Mouse (Mus musculus) MEL (cell line): ENCODE data around the gene Zfp653. TPM values are rescaled to one million over a fixed set of nuclear protein-coding genes. Genes with fewer than 3 reads are reported as not detected.

Experiments used
- DNase-seq: peaks from one replicate; pipeline ENCODE4 v3.0.0; 2011; ENCODE audit warnings: low read depth, low spot score
- H3K27ac ChIP-seq: 2 replicates; pipeline ENCODE4 v1.5.1; 2012; ENCODE audit warnings: low read depth, mild to moderate bottlenecking, control low read depth, low read length, moderate library complexity; ENCODE audit not compliant: control insufficient read depth
- H3K27me3 ChIP-seq, 2 experiments: fragments of 150-350 bp in 1 of 2; sonication (generic) in 1 of 2; 2 replicates each; pipeline ENCODE4 v1.6.1; 2012; ENCODE audit warnings: low read length in 2 of 2, mild to moderate bottlenecking in 2 of 2, improper control_type of control experiment in 1 of 2, moderate library complexity in 1 of 2; ENCODE audit not compliant: insufficient read depth in 2 of 2, control insufficient read depth in 1 of 2
- H3K36me3 ChIP-seq, 2 experiments: 2 replicates each; pipeline ENCODE4 v1.6.1; 2012 to 2014; ENCODE audit warnings: low read length in 2 of 2, improper control_type of control experiment in 1 of 2, inconsistent platforms in 1 of 2, mild to moderate bottlenecking in 1 of 2; ENCODE audit not compliant: insufficient read depth in 2 of 2, control insufficient read depth in 1 of 2
- H3K4me1 ChIP-seq, 2 experiments: fragments of 150-350 bp in 1 of 2; sonication (generic) in 1 of 2; 2 replicates each; pipeline ENCODE4 v1.6.1; 2012; ENCODE audit warnings: low read length in 2 of 2, improper control_type of control experiment in 1 of 2, mild to moderate bottlenecking in 1 of 2; ENCODE audit not compliant: insufficient read depth in 2 of 2, control insufficient read depth in 1 of 2
- H3K4me3 ChIP-seq, 2 experiments: fragments of 150-350 bp in 1 of 2; sonication (generic) in 1 of 2; 2 replicates each; pipeline ENCODE4 v1.5.1; 2012; ENCODE audit warnings: low read depth in 2 of 2, low read length in 2 of 2, mild to moderate bottlenecking in 2 of 2, moderate library complexity in 2 of 2, control low read depth in 1 of 2, improper control_type of control experiment in 1 of 2; ENCODE audit not compliant: control insufficient read depth in 1 of 2, insufficient read depth in 1 of 2
- H3K79me2 ChIP-seq: 2 replicates; pipeline ENCODE4 v1.6.1; 2012; ENCODE audit warnings: mild to moderate bottlenecking, low read length, moderate library complexity; ENCODE audit not compliant: control insufficient read depth, poor library complexity, insufficient read depth
- H3K9ac ChIP-seq: 2 replicates; pipeline ENCODE4 v1.6.1; 2012; ENCODE audit warnings: low read depth, mild to moderate bottlenecking, control low read depth, low read length, moderate library complexity; ENCODE audit not compliant: control insufficient read depth, poor library complexity, severe bottlenecking
- H3K9me3 ChIP-seq: fragments of 150-350 bp; sonication (generic); replicated peaks from 2 replicates; pipeline ENCODE4 v1.6.1; 2012; ENCODE audit warnings: mild to moderate bottlenecking, low read length, improper control_type of control experiment, moderate library complexity; ENCODE audit not compliant: insufficient read depth
- BHLHE40 ChIP-seq: IDR thresholded peaks from 2 replicates; pipeline ENCODE4 v1.6.1; 2012; ENCODE audit warnings: low read depth, mild to moderate bottlenecking, inconsistent platforms, low read length, improper control_type of control experiment, borderline replicate concordance
- CHD2 ChIP-seq: IDR thresholded peaks from 2 replicates; pipeline ENCODE4 v1.6.1; 2011; ENCODE audit warnings: low read length, improper control_type of control experiment
- CTCF ChIP-seq, 3 experiments: IDR thresholded peaks in 2 of 3; conservative IDR thresholded peaks in 1 of 3; 2 replicates each; pipeline ENCODE4 v1.5.1; 2011 to 2012; ENCODE audit warnings: low read length in 3 of 3, low read depth in 2 of 3, mild to moderate bottlenecking in 2 of 3, improper control_type of control experiment in 1 of 3, inconsistent platforms in 1 of 3, mixed read lengths in 1 of 3, moderate library complexity in 1 of 3; ENCODE audit not compliant: control insufficient read depth in 1 of 3, insufficient read depth in 1 of 3, poor library complexity in 1 of 3, severe bottlenecking in 1 of 3
- EP300 ChIP-seq, 2 experiments: IDR thresholded peaks; 2 replicates each; pipeline ENCODE4 v1.6.1; 2011; ENCODE audit warnings: improper control_type of control experiment in 2 of 2, low read length in 2 of 2, low read depth in 1 of 2, mild to moderate bottlenecking in 1 of 2
- GABPA ChIP-seq: IDR thresholded peaks from 2 replicates; pipeline ENCODE4 v1.6.1; 2012; ENCODE audit warnings: low read depth, mild to moderate bottlenecking, inconsistent platforms, low read length, improper control_type of control experiment, moderate library complexity
- GATA1 ChIP-seq: IDR thresholded peaks from 2 replicates; pipeline ENCODE4 v1.6.1; 2011; ENCODE audit warnings: low read depth, low read length, improper control_type of control experiment
- MAX ChIP-seq: IDR thresholded peaks from 2 replicates; pipeline ENCODE4 v1.6.1; 2011; ENCODE audit warnings: low read length, improper control_type of control experiment
- MEF2A ChIP-seq: IDR thresholded peaks from 2 replicates; pipeline ENCODE4 v1.6.1; 2014; ENCODE audit warnings: low read depth, mild to moderate bottlenecking, inconsistent platforms, low read length, improper control_type of control experiment; ENCODE audit not compliant: poor library complexity, insufficient replicate concordance, severe bottlenecking; ENCODE audit errors: extremely low read depth
- POLR2AphosphoS2 ChIP-seq: IDR thresholded peaks from 2 replicates; pipeline ENCODE4 v1.6.1; 2011; ENCODE audit warnings: low read length, improper control_type of control experiment
- RCOR1 ChIP-seq: IDR thresholded peaks from 2 replicates; pipeline ENCODE4 v1.6.1; 2012; ENCODE audit warnings: low read depth, mild to moderate bottlenecking, inconsistent platforms, low read length, improper control_type of control experiment
- SIN3A ChIP-seq: IDR thresholded peaks from 2 replicates; pipeline ENCODE4 v1.6.1; 2012; ENCODE audit warnings: low read length, improper control_type of control experiment, inconsistent platforms
- SMC3 ChIP-seq: IDR thresholded peaks from 2 replicates; pipeline ENCODE4 v1.6.1; 2011; ENCODE audit warnings: low read depth, low read length, improper control_type of control experiment
- TAL1 ChIP-seq: IDR thresholded peaks from 2 replicates; pipeline ENCODE4 v1.6.1; 2012; ENCODE audit warnings: mild to moderate bottlenecking, inconsistent platforms, low read length, moderate library complexity, mixed read lengths
- TCF12 ChIP-seq: IDR thresholded peaks from 2 replicates; pipeline ENCODE4 v1.6.1; 2014; ENCODE audit warnings: low read depth, mild to moderate bottlenecking, inconsistent platforms, low read length, improper control_type of control experiment, moderate library complexity
- ZC3H11A ChIP-seq: IDR thresholded peaks from 2 replicates; pipeline ENCODE4 v1.6.1; 2012; ENCODE audit warnings: low read depth, mild to moderate bottlenecking, inconsistent platforms, low read length, improper control_type of control experiment
- ZMIZ1 ChIP-seq: IDR thresholded peaks from 2 replicates; pipeline ENCODE4 v1.6.1; 2012; ENCODE audit warnings: low read depth, mild to moderate bottlenecking, inconsistent platforms, low read length, improper control_type of control experiment, moderate library complexity
- ZNF384 ChIP-seq: IDR thresholded peaks from 2 replicates; pipeline ENCODE4 v1.6.1; 2012; ENCODE audit warnings: low read depth, mild to moderate bottlenecking, inconsistent platforms, low read length, improper control_type of control experiment
- polyA plus RNA-seq, 2 experiments: library from polyadenylated mRNA; stranded (reverse) in 1 of 2; unstranded in 1 of 2; fragments of >175 nt in 1 of 2; fragments of >200 nt in 1 of 2; gene quantifications; 2 replicates each; pipeline versions ENCODE4 v1.2.1 to v1.2.4; 2012; ENCODE audit warnings: low replicate concordance in 2 of 2, low read depth in 1 of 2; ENCODE audit not compliant: insufficient read length in 2 of 2, insufficient read depth in 1 of 2, missing spikeins in 1 of 2
- total RNA-seq: library from RNA; depleted of rRNA; stranded (reverse); fragments of 300-350 nt; gene quantifications from 2 replicates; pipeline ENCODE4 v1.2.3, GENCODE M21; 2012

Zfp653 gene
- total and polyA plus RNA-seq, 3 experiments = 19.2 to 40.4 TPM; not detected in 1

- TF ChIP-seq CTCF (IDR thresholded peaks at IDR 0.05 in 2 of 3, conservative IDR thresholded peaks at IDR 0.05 in 1 of 3; ENCODE audit: control insufficient read depth in 1 of 3, insufficient read depth in 1 of 3, low read depth in 2 of 3, low read length in 3 of 3, poor library complexity in 1 of 3, severe bottlenecking in 1 of 3) (0 out of 6 replicates have a peak, but pooled peaks of 1 of the 3 experiments have one; percentile 11), POLR2AphosphoS2 (peak; percentile 94), MAX (peak; percentile 97), TAL1 (no peak), MEF2A (no peak), ZC3H11A (no peak), SMC3 (no peak), SIN3A (peak; percentile 100), CHD2 (peak; percentile 64; the same call in 1 of the 2 replicates), GABPA (no peak), GATA1 (no peak)
- TF ChIP-seq, all 39 proteins: peak for 20
Measured at GRCm38 (mm10) chr9:22085022-22085834, 14.1 kb upstream of the Zfp653 start, which contains the start of gene Ecsit (continued).

- peak; percentile 23; the same call in 1 of the 2 replicates for TF ChIP-seq BHLHE40
- no peak for TF ChIP-seq ZMIZ1
- TF ChIP-seq EP300 (IDR thresholded peaks at IDR 0.05; ENCODE audit: low read depth in 1 of 2, low read length in 2 of 2) = 0 out of 4 replicates have a peak, but pooled peaks of 1 of the 2 experiments have one; percentile 32
- TF ChIP-seq TCF12 = 0 out of 2 replicates have a peak, but pooled peaks have one; percentile 6
- 0 out of 2 replicates have a peak, but pooled peaks have one; percentile 4 for TF ChIP-seq ZNF384
- TF ChIP-seq RCOR1 = peak; percentile 98
- TF ChIP-seq, all 39 proteins: peak for 5
- Histone ChIP-seq H3K27ac (no peak overlapping the region), H3K9ac (peak overlapping the region; percentile 71), H3K27me3 (no peaks in the 10 kb centered on the region), H3K79me2 (peaks cover 10% of the 10 kb centered on the region), H3K4me3 (peak overlapping the region; percentile 73 to 79), H3K36me3 (peaks cover 0 to 9% of the 10 kb centered on the region in 2 experiments; a peak in 3 of 4 replicates), H3K9me3 (no peaks in the 10 kb centered on the region), H3K4me1 (peaks cover 6 to 11% of the 10 kb centered on the region in 2 experiments)
- DNase-seq = no peak
Measured at GRCm38 (mm10) chr9:22084667-22085021, 13.5 kb upstream of the Zfp653 start.
